Mouse (Mus musculus): Measurements from ENCODE around the gene Taf3. TPM values are rescaled to one million over a fixed set of nuclear protein-coding genes. Genes with fewer than 3 reads are reported as not detected.

The Taf3 gene
- polyA plus RNA-seq, 1 experiment from 2014 or later, result 18.6 TPM

DNA sequence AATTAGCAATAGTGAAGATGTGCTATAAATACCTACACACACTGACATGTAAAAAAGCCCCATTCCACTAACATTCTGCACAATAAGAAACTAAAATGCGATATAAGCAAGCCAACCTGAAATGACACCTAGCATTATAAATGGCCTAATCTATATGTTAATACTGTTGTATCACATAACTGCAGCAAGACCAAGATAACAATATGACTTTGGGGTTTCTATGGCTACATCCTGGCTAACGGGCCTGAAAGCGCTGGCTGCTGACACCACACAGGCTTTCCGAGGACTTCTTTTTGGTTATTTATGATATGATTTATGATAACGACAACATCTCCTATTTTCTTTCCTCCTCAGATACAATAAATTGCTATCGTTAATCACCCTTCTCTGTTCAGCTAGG lies 90.4 kb downstream of the Taf3 start:
- Histone ChIP-seq H3K9me3 (ENCODE audit: control insufficient read depth, low read length) (no peaks in the 10 kb centered on the region), H3K4me3 (ENCODE audit: low read depth, low read length) (no peak overlapping the region), H3K27ac (ENCODE audit: low read depth, low read length) (no peak overlapping the region), H3K9ac (ENCODE audit: low read depth, low read length) (no peak overlapping the region), H3K4me1 (replicated peaks; ENCODE audit: control insufficient read depth, insufficient read depth, low read length) (peaks cover 6% of the 10 kb centered on the region; the same call in 1 of the 2 replicates), H3K36me3 (ENCODE audit: control insufficient read depth, insufficient read depth, low read length) (no peaks in the 10 kb centered on the region), H3K4me2 (no peak overlapping the region), H3K27me3 (replicated peaks; ENCODE audit: control insufficient read depth, insufficient read depth, low read length) (no peaks in the 10 kb centered on the region)
- no peak for ATAC-seq (replicated peaks; ENCODE audit: low FRiP score)
- WGBS, result 87% methylated on average over 6 of the region's 6 CpGs
- DNase-seq (ENCODE audit: low spot score), result no peak

DNA sequence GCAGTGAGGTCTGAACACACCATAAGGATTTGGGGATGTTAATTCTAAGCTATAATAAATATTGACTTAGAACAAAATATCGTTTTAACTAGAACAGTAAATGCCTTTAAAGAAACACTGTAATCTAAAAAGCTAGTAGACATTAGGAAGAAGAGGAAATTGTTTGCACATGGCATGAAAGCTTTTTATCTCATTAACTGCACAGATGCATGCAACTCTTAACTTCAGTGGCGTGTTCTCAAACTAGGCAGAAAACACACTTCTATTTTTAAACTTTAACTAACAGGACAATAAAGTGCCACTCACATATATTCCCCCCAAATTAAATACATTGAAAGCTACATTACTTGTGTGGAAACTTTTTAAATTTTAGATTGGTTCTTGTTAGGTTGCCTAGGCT lies 91.8 kb downstream of the Taf3 start:
- no peak overlapping the region for H3K4me2 ChIP-seq
- no peak overlapping the region for H3K9ac ChIP-seq (ENCODE audit: low read depth, low read length)
- H3K4me1 ChIP-seq (replicated peaks; ENCODE audit: control insufficient read depth, insufficient read depth, low read length), result peaks cover 6% of the 10 kb centered on the region; the same call in 1 of the 2 replicates
- 54% methylated on average over 2 of the region's 2 CpGs for WGBS
- DNase-seq (ENCODE audit: low spot score) (no peak), ATAC-seq (replicated peaks; ENCODE audit: low FRiP score) (no peak)
- no peak overlapping the region for H3K4me3 ChIP-seq (ENCODE audit: low read depth, low read length)
- no peak overlapping the region for H3K27ac ChIP-seq (ENCODE audit: low read depth, low read length)
- H3K9me3 ChIP-seq (ENCODE audit: control insufficient read depth, low read length), result no peaks in the 10 kb centered on the region
- H3K36me3 ChIP-seq (ENCODE audit: control insufficient read depth, insufficient read depth, low read length), result no peaks in the 10 kb centered on the region
- H3K27me3 ChIP-seq (replicated peaks; ENCODE audit: control insufficient read depth, insufficient read depth, low read length), result no peaks in the 10 kb centered on the region

DNA sequence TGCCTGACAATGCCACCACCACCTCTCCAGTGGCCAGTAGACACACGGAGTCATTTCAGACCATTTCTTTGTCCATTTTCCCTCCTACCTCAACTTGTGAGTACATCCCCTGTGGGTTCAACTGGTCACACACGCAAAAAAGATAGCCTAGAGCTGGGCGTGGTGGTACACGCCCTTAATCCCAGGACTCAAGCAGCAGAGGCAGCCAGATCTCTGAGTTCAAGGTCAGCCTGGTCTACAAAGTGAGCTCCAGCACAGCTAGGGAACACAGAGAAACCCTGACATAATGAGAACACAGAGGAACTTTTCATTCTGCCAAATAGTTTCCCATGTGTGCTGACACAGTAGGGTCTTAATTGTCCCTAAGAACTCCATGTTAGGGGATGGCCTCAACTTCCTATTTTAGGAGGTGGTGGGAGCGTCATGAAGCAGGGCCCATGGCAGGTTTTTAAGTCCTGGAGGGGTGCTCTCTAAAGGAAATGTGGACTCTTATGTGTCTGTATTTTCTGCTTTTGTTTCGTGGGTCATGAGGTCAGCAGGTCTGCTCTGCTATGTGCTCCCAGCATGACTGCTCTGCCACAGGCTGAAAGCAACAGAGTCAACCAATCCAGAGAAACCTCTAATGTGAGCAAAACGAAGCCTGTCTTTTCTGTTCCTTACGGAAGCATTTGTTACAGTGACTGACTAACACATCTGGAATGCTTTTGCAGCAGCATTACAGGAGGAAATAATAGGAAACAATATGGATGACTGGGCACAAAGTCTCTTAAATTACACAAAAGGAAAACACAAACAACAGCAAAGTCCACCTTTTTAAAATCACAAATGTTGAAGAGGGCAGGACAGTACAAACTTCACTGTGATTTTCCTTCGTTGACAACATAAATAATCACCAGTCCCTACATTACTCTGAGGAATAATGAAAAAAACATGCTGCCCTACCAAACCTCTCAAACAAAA lies 92.5 kb downstream of the Taf3 start:
- ATAC-seq (replicated peaks; ENCODE audit: low FRiP score), result no peak
- peaks cover 6% of the 10 kb centered on the region; the same call in 1 of the 2 replicates for H3K4me1 ChIP-seq (replicated peaks; ENCODE audit: control insufficient read depth, insufficient read depth, low read length)
- H3K27me3 ChIP-seq (replicated peaks; ENCODE audit: control insufficient read depth, insufficient read depth, low read length), result no peaks in the 10 kb centered on the region
- no peaks in the 10 kb centered on the region for H3K36me3 ChIP-seq (ENCODE audit: control insufficient read depth, insufficient read depth, low read length)
- no peak overlapping the region for H3K27ac ChIP-seq (ENCODE audit: low read depth, low read length)
- H3K9ac ChIP-seq (ENCODE audit: low read depth, low read length), result no peak overlapping the region
- DNase-seq (ENCODE audit: low spot score), result no peak
- no peaks in the 10 kb centered on the region for H3K9me3 ChIP-seq (ENCODE audit: control insufficient read depth, low read length)
- H3K4me3 ChIP-seq (ENCODE audit: low read depth, low read length), result no peak overlapping the region
- no peak overlapping the region for H3K4me2 ChIP-seq
- 66% methylated on average over 9 of the region's 9 CpGs for WGBS

DNA sequence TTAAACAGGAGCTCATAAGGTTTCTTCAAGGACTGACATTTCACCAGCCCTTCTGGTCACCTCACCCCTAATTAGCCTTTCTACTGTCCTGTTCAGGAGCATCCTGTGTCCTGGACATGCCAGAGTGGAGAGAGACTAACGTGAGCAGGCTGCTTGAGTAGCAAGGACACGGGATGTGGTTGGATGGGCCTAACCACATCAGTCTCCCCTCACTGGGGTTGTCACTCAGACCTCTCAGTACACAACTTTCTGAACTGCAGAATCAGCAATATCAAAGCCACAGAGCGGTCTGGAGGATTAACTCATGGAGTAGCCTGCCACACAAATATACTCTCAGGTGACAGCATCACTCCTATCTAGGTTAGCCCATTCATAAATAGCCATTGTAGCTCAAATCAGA lies 101.7 kb downstream of the Taf3 start:
- Histone ChIP-seq H3K9ac (ENCODE audit: low read depth, low read length) (no peak overlapping the region), H3K9me3 (ENCODE audit: control insufficient read depth, low read length) (no peaks in the 10 kb centered on the region), H3K36me3 (ENCODE audit: control insufficient read depth, insufficient read depth, low read length) (no peaks in the 10 kb centered on the region), H3K27ac (ENCODE audit: low read depth, low read length) (no peak overlapping the region), H3K27me3 (replicated peaks; ENCODE audit: control insufficient read depth, insufficient read depth, low read length) (no peaks in the 10 kb centered on the region), H3K4me2 (no peak overlapping the region), H3K4me3 (ENCODE audit: low read depth, low read length) (no peak overlapping the region), H3K4me1 (replicated peaks; ENCODE audit: control insufficient read depth, insufficient read depth, low read length) (no peaks in the 10 kb centered on the region)
- no peak for ATAC-seq (replicated peaks; ENCODE audit: low FRiP score)
- WGBS, result 52% methylated on average over 3 of the region's 3 CpGs
- DNase-seq (ENCODE audit: low spot score), result no peak

DNA sequence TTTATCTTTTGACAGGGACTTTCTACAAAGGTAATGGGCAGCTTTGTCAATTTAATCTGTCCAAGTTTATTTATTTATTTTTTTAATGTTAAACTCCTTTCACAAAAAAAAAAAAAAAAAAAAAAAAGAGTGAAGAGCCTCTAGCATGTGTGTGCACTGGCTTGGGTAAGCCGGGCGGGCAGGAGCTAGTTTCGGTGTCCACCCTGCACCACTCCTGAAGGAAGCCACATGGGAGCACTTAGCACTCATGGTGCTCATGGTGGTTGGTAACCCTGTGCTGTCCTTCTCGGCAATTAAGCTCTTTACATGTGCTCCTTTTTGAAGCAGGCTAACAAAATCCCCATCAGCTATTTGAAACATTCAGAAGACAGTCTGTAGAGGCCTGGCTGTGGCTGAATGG lies 102.8 kb downstream of the Taf3 start:
- Histone ChIP-seq H3K9ac (ENCODE audit: low read depth, low read length) (no peak overlapping the region), H3K27ac (ENCODE audit: low read depth, low read length) (no peak overlapping the region), H3K4me3 (ENCODE audit: low read depth, low read length) (no peak overlapping the region), H3K4me1 (replicated peaks; ENCODE audit: control insufficient read depth, insufficient read depth, low read length) (no peaks in the 10 kb centered on the region), H3K4me2 (no peak overlapping the region), H3K9me3 (ENCODE audit: control insufficient read depth, low read length) (no peaks in the 10 kb centered on the region), H3K36me3 (ENCODE audit: control insufficient read depth, insufficient read depth, low read length) (no peaks in the 10 kb centered on the region), H3K27me3 (replicated peaks; ENCODE audit: control insufficient read depth, insufficient read depth, low read length) (no peaks in the 10 kb centered on the region)
- DNase-seq (ENCODE audit: low spot score), result no peak
- ATAC-seq (replicated peaks; ENCODE audit: low FRiP score), result no peak
- 87% methylated on average over 4 of the region's 4 CpGs for WGBS

DNA sequence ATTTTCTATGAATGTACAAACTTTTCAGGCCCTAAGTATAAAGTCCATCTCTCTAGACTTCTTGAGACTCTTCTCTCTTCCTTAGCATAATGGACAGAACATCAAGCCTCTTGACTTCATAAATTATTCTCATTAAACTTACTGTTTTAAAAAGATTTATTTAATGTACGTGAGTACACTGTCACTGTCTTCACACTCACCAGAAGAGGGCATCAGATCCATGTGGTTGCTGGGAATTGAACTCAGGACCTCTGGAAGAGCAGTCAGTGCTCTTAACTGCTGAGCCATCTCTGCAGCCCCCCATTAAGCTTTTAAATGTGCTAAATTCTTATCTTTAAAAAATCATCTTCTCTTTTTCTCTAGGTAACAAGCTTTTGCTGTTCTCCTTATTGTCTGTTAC lies 105.4 kb downstream of the Taf3 start:
- WGBS, result 82% methylated on average over 1 of the region's 1 CpGs
- DNase-seq (ENCODE audit: low spot score) (no peak), ATAC-seq (replicated peaks; ENCODE audit: low FRiP score) (no peak)
- H3K4me2 ChIP-seq, result no peak overlapping the region
- no peak overlapping the region for H3K27ac ChIP-seq (ENCODE audit: low read depth, low read length)
- no peaks in the 10 kb centered on the region for H3K27me3 ChIP-seq (replicated peaks; ENCODE audit: control insufficient read depth, insufficient read depth, low read length)
- H3K4me3 ChIP-seq (ENCODE audit: low read depth, low read length), result no peak overlapping the region
- H3K36me3 ChIP-seq (ENCODE audit: control insufficient read depth, insufficient read depth, low read length), result no peaks in the 10 kb centered on the region
- no peaks in the 10 kb centered on the region for H3K9me3 ChIP-seq (ENCODE audit: control insufficient read depth, low read length)
- no peak overlapping the region for H3K9ac ChIP-seq (ENCODE audit: low read depth, low read length)
- H3K4me1 ChIP-seq (replicated peaks; ENCODE audit: control insufficient read depth, insufficient read depth, low read length), result no peaks in the 10 kb centered on the region

DNA sequence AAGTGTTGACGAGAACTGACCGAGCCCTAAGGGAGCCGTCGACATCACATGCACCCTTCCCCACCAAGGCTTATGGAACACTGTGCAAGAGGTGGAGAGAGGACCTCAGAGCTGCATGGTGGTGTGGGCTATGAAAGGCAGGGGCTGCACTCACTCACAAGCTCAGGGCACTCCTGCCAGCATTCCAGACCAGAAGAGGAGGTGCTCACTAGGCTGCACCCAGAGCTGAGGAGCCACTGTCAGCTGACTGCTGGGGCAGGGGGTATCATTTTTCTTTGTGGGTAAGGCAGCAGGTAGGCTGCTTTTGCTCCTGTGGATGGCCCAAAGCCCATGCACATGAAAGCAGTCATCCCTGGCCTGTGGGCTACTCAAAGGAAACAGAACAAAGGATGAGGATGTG lies 109.1 kb downstream of the Taf3 start:
- Histone ChIP-seq H3K4me3 (ENCODE audit: low read depth, low read length) (no peak overlapping the region), H3K27ac (ENCODE audit: low read depth, low read length) (no peak overlapping the region), H3K4me1 (replicated peaks; ENCODE audit: control insufficient read depth, insufficient read depth, low read length) (no peaks in the 10 kb centered on the region), H3K27me3 (replicated peaks; ENCODE audit: control insufficient read depth, insufficient read depth, low read length) (no peaks in the 10 kb centered on the region), H3K4me2 (no peak overlapping the region), H3K36me3 (ENCODE audit: control insufficient read depth, insufficient read depth, low read length) (no peaks in the 10 kb centered on the region), H3K9me3 (ENCODE audit: control insufficient read depth, low read length) (no peaks in the 10 kb centered on the region), H3K9ac (ENCODE audit: low read depth, low read length) (no peak overlapping the region)
- DNase-seq (ENCODE audit: low spot score), result no peak
- no peak for ATAC-seq (replicated peaks; ENCODE audit: low FRiP score)
- WGBS, result 76% methylated on average over 4 of the region's 4 CpGs

DNA sequence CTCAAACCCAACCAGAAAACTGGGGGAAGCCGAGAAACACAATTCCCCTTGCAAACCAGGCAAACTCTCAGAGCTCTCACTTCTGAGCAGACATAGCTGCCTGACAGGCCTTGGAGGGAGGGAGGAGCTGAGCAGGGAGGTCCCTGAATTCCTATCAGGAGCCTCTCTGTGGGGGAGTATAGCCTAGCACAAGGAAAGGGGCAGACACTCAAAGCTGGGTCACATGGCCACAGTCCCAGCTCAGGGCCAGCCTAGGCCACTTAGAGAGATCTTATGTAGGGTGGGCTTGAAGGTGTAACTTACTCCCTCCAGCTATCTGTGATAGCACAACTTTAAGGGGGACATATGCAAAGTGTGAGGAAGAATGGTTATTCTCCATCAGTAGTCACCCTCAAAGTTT lies 112.4 kb downstream of the Taf3 start:
- Histone ChIP-seq H3K9me3 (ENCODE audit: control insufficient read depth, low read length) (no peaks in the 10 kb centered on the region), H3K4me1 (replicated peaks; ENCODE audit: control insufficient read depth, insufficient read depth, low read length) (no peaks in the 10 kb centered on the region), H3K4me3 (ENCODE audit: low read depth, low read length) (no peak overlapping the region), H3K27me3 (replicated peaks; ENCODE audit: control insufficient read depth, insufficient read depth, low read length) (no peaks in the 10 kb centered on the region), H3K9ac (ENCODE audit: low read depth, low read length) (no peak overlapping the region), H3K36me3 (ENCODE audit: control insufficient read depth, insufficient read depth, low read length) (no peaks in the 10 kb centered on the region), H3K27ac (ENCODE audit: low read depth, low read length) (no peak overlapping the region), H3K4me2 (no peak overlapping the region)
- ATAC-seq (replicated peaks; ENCODE audit: low FRiP score) (no peak), DNase-seq (ENCODE audit: low spot score) (no peak)
- WGBS, result no CpG with 5 or more reads among the region's 1 CpGs

DNA sequence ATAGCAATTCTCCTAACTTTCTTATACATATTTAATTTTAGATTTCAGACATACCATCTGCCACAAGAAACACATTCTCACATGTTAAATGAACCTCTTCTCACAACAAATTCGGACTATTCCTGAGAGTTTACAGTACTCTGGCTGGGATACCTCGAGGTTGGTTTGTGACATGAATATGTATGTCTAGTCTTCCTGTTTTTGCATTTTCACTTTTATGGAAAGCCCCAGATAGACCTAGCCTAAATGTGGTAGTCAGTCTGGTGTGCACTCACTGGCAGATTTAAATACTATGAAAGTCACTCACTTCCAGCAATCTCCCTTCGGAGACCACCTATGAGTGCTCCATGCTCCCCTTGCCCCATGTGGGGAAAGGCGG lies 121.5 kb downstream of the Taf3 start:
- Histone ChIP-seq H3K9ac (ENCODE audit: low read depth, low read length) (no peak overlapping the region), H3K27me3 (replicated peaks; ENCODE audit: control insufficient read depth, insufficient read depth, low read length) (no peaks in the 10 kb centered on the region), H3K27ac (ENCODE audit: low read depth, low read length) (no peak overlapping the region), H3K9me3 (ENCODE audit: control insufficient read depth, low read length) (no peaks in the 10 kb centered on the region), H3K4me2 (no peak overlapping the region), H3K36me3 (ENCODE audit: control insufficient read depth, insufficient read depth, low read length) (no peaks in the 10 kb centered on the region; the same call in 1 of the 2 replicates), H3K4me1 (replicated peaks; ENCODE audit: control insufficient read depth, insufficient read depth, low read length) (0 out of 2 replicates have a peak, but pooled peaks cover 2% of the 10 kb centered on the region), H3K4me3 (ENCODE audit: low read depth, low read length) (no peak overlapping the region)
- ATAC-seq (replicated peaks; ENCODE audit: low FRiP score), result no peak
- no peak for DNase-seq (ENCODE audit: low spot score)
- 77% methylated on average over 4 of the region's 4 CpGs for WGBS
